Mouse (Mus musculus) ES-E14 (cell line): Measurements from ENCODE around the gene Zfand3.

Experiments
- HCFC1 ChIP-seq: IDR thresholded peaks from 2 replicates; pipeline ENCODE4 v1.6.1; 2012; ENCODE audit warnings: low read length, inconsistent platforms, borderline replicate concordance; ENCODE audit not compliant: insufficient read depth
- MAFK ChIP-seq: IDR thresholded peaks from 2 replicates; pipeline ENCODE4 v1.6.1; 2014; ENCODE audit warnings: mild to moderate bottlenecking, low read depth, low read length, inconsistent platforms; ENCODE audit not compliant: insufficient read depth
- ZC3H11A ChIP-seq: IDR thresholded peaks from 2 replicates; pipeline ENCODE4 v1.6.1; 2012; ENCODE audit warnings: low read depth, mild to moderate bottlenecking, inconsistent platforms, low read length, borderline replicate concordance

DNA sequence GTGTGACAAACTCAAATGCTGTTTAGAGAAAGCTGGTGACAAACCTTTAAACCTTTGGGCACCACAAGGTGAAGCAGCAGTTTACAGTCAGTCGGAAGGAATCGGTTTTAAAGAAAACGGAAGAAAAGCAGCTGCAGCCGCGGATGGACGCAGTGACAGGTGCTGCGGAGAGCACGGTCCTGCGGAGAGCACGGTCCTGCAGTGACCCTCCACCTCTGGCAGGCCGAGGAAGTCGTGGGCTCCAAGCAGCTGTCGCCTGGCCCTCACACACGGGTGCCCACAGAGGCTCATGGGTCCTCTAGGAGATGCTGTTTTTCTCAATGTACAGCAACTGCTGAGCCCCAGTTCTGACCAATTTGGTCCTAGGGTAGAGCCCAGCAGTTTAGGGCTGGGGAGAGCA, 217.1 kb downstream of the Zfand3 start:
- TF ChIP-seq HCFC1 (no peak), ZC3H11A (no peak), MAFK (no peak)
